Mouse (Mus musculus) kidney, postnatal 25 days (tissue): ENCODE data around the gene Rph3al.
A peak's percentile ranks its signal among the peaks of the same experiment; 100 is the strongest.

Source experiments
- DNase-seq, 2 experiments: peaks; one replicate each; pipeline ENCODE4 v3.0.0; 2021; ENCODE audit warnings: mixed read lengths in 2 of 2

Gene Rph3al

GRCm38 (mm10) chr11:75948789-75949188 is 10.6 kb upstream of the Rph3al start:
- DNase-seq, result no peak

- DNase-seq, result peak in 1 of 2 experiments; percentile 21
Observed at GRCm38 (mm10) chr11:75947223-75947622, 9.0 kb upstream of the Rph3al start.

GRCm38 (mm10) chr11:75945805-75946450 is 7.7 kb upstream of the Rph3al start:
- DNase-seq, result no peak

GRCm38 (mm10) chr11:75937370-75937871 is 808 bp downstream of the Rph3al start:
- DNase-seq, result peak; percentile 78 to 88

GRCm38 (mm10) chr11:75935819-75936430 is 2.3 kb downstream of the Rph3al start:
- DNase-seq, result peak; percentile 90 to 94

- DNase-seq, result peak; percentile 32 to 70
Observed at GRCm38 (mm10) chr11:75934425-75934824, 3.8 kb downstream of the Rph3al start.

GRCm38 (mm10) chr11:75933371-75933770 is 4.9 kb downstream of the Rph3al start:
- DNase-seq, result no peak

GRCm38 (mm10) chr11:75930911-75931678 is 7.1 kb downstream of the Rph3al start:
- peak in 1 of 2 experiments; percentile 58 for DNase-seq

- no peak for DNase-seq
Observed at GRCm38 (mm10) chr11:75930208-75930607, 8.0 kb downstream of the Rph3al start.

GRCm38 (mm10) chr11:75927881-75928280 is 10.3 kb downstream of the Rph3al start:
- DNase-seq, result no peak

GRCm38 (mm10) chr11:75926431-75927312 is 11.6 kb downstream of the Rph3al start:
- DNase-seq, result peak; percentile 45 to 65

- no peak for DNase-seq
Observed at GRCm38 (mm10) chr11:75925801-75926200, 12.4 kb downstream of the Rph3al start.

GRCm38 (mm10) chr11:75922741-75923140 is 15.5 kb downstream of the Rph3al start:
- peak; percentile 43 to 77 for DNase-seq

GRCm38 (mm10) chr11:75919139-75919538 is 19.1 kb downstream of the Rph3al start:
- DNase-seq, result no peak

GRCm38 (mm10) chr11:75917340-75917739 is 20.9 kb downstream of the Rph3al start:
- no peak for DNase-seq

- peak; percentile 83 to 84 for DNase-seq
Observed at GRCm38 (mm10) chr11:75913953-75914352, 24.3 kb downstream of the Rph3al start.

- peak; percentile 82 for DNase-seq
Observed at GRCm38 (mm10) chr11:75912944-75913657, 25.1 kb downstream of the Rph3al start.

- DNase-seq, result no peak
Observed at GRCm38 (mm10) chr11:75911962-75912361, 26.3 kb downstream of the Rph3al start.

- DNase-seq, result peak; percentile 41 to 76
Observed at GRCm38 (mm10) chr11:75909702-75910429, 28.4 kb downstream of the Rph3al start.

GRCm38 (mm10) chr11:75907406-75907805 is 30.8 kb downstream of the Rph3al start:
- no peak for DNase-seq

- peak; percentile 43 to 74 for DNase-seq
Observed at GRCm38 (mm10) chr11:75906556-75906955, 31.7 kb downstream of the Rph3al start.
